Mouse (Mus musculus) c-Kit-positive CD71-negative TER-119-negative erythroid progenitor cells, embryonic 14.5 days (primary cell): ENCODE measurements at regions not wholly inside any gene's neighbourhood (a gene's known extent, or its start where the extent isn't known, plus 50 kb on each side); places are given as distances from the start of the nearest gene placed in this dataset.

Experiments
- DNase-seq: peaks from one replicate; pipeline ENCODE4 v3.0.0-alpha.2; 2013; ENCODE audit warnings: low read depth

DNA sequence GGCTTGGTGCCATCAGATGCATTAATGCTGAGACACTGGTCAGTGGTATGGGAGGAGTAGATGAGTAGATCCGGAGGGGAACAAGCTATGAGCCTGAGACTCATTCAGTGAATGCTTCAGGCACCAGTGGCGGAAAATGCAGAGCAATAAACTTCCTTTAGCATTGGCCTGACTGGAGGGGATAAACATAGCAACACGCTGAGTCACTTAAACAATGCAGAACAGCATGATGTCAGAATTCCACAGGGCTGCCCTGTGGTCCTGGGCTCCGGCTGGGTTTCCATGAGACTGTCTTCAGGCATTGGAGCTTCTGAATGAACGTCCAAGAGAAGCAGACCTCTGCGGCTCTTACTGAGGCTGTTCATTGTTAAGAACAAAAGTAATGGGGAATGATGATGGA lies 145.4 kb upstream of the Gm10181 start:
- DNase-seq: no peak

DNA sequence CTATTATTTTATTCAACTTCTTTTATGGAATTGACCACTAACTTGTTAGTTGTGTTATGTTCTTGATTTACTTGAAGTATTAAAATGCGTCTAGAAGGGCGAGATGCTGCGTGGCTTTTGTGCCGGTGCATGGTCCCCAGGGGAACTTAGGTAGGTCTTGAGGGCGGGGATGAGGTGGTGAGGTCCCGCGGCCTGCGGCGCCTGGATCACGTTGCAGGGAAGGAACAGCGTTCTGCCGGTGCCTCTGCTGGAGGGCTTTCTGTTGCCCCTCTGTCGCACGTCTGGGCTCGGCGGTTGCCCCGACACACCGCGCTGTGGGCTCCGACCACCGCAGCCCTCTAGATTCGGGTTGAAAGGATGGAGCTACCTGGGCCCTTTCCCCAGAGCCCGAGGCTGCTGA lies 136.7 kb upstream of the Gm10181 start:
- no peak for DNase-seq

GRCm38 (mm10) chr9:24955641-24956040 lies 133.6 kb upstream of the Gm10181 start:
- DNase-seq: no peak

GRCm38 (mm10) chr9:24956566-24956965 lies 132.7 kb upstream of the Gm10181 start:
- no peak for DNase-seq

- DNase-seq: no peak
These were observed 125.9 kb upstream of the Gm10181 start for GRCm38 (mm10) chr9:24963290-24963689.

- DNase-seq: no peak
These were observed 121.7 kb upstream of the Gm10181 start for GRCm38 (mm10) chr9:24967571-24967970.

GRCm38 (mm10) chr9:24974021-24974741 lies 115.0 kb upstream of the Gm10181 start:
- DNase-seq: no peak

GRCm38 (mm10) chr9:24982796-24983195 lies 106.4 kb upstream of the Gm10181 start:
- DNase-seq: no peak

DNA sequence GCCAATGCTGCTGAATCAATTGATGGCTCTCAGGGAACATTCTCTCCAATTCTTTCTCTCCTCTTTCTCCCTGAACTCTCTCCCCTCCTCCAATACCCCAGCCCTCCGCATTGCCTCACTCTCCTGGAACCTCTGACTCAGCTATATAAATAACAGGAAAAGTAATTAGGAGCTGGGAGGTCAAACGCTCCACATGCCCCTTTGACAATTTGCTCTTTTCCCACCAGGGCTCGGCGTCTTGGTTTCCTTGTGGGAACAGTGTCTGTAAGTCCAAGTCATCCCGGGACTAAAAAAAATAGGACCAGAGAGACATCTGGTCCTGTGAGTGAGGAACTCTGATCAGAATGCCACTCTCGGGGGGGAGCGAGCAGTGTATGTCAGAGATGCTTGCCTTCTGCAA lies 94.7 kb upstream of the Gm10181 start:
- DNase-seq: no peak

- DNase-seq: no peak
These were observed 68.0 kb upstream of the Gm10181 start for GRCm38 (mm10) chr9:25021095-25021691.

GRCm38 (mm10) chr9:25022439-25022838 lies 66.8 kb upstream of the Gm10181 start:
- no peak for DNase-seq

DNA sequence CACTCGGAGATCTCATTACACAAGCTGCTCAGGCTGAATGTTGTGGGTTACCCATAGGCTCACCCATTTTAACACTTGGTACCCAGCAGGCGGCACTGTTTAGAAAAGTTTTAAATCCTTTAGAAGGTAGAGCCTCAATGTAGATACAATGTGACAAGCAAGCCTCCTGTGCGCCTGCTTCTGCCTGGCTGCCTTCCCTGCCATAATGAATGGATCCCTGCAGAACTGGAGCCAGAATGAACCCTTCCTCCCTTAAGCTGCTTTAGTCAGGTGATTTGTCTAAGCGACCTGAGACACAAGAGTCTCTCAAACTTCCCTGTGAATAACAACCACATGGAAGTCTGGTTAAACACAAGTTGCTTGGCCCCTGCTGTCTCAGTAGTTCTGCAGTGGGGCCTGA lies 64.7 kb upstream of the Gm10181 start:
- DNase-seq: no peak

GRCm38 (mm10) chr9:25027581-25027980 lies 61.6 kb upstream of the Gm10181 start:
- DNase-seq: peak; percentile 38

DNA sequence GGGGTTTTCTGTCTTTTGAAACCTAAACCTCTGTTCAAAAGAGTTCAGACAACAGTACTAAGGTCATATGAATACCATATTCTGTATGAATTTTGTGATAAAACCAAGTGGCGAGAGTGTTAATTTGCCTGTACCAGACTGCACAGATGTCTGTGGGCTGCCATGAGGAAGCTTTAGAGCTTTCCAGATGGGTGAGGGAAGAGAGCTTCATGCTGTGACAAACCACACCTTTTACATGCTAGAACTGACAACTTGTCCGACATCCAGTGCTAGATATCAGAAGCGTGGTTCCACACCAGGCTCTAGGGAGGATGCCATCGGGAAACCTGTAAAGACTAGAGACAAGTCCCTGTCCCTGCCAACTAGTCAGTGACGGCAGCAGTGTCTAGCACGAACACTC lies 60.9 kb upstream of the Gm10181 start:
- no peak for DNase-seq

DNA sequence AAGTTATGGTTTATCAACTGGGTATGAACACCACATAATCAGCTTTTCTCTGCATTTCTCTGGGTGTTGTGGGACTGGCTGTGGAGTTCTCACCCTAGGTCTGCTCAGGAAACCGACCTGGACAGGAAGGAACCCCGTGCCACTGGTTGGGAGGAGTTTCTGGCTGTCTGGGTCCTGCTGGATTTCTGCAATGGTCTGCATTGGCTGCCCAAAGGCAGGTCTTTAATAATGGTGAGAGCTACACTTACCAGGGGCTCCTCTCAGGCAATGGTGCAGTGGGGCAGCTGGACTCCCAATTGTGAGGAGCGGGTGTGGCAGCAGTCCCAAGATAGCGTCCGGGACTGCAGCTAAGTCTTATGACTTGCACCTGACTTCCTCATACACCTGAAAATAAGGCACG lies 57.8 kb upstream of the Gm10181 start:
- DNase-seq: no peak
